Mouse (Mus musculus) megakaryocyte, embryonic 14.5 days (primary cell): ENCODE data around the gene Slc9a6.

ENCODE experiments used
- FLI1 ChIP-seq: IDR thresholded peaks from 2 replicates; pipeline ENCODE4 v1.6.1; 2012; ENCODE audit warnings: low read length, inconsistent platforms, mixed read lengths
- GATA1 ChIP-seq: IDR thresholded peaks from 3 replicates; pipeline ENCODE4 v1.6.1; 2012; ENCODE audit warnings: mixed read lengths, low read length, inconsistent platforms, borderline replicate concordance

GRCm38 (mm10) chrX:56659286-56659685 lies 49.7 kb downstream of the Slc9a6 start:
- TF ChIP-seq GATA1: no peak
- no peak for TF ChIP-seq FLI1
